30 mouse cellular contexts compared by ENCODE assay signal in genomic region chr10:77298621-77299020, GRCm38 (mm10). TPM values are rescaled to one million over a fixed set of nuclear protein-coding genes. Genes with fewer than 3 reads are reported as not detected.
DNase-seq lines count a peak whose midpoint lies in the region; ATAC-seq and TF ChIP-seq lines count a peak whose summit lies in the region.
"Had no signal": no experiment of that assay in that cellular context is flagged by ENCODE, and none has a peak within 500 bp of the region (broad histone marks: within the 10 kb centered on the region; RNA-seq: fewer than 3 reads in every experiment).

No protein-coding gene starts in this region.

- TF ChIP-seq EP300 in liver, postnatal 0 days (IDR thresholded peaks at IDR 0.05; ENCODE audit: low read depth) = no peak

- no peaks in the 10 kb centered on the region for H3K4me1 ChIP-seq in liver, postnatal 0 days (ENCODE audit: insufficient read depth)
- H3K4me1 ChIP-seq in liver, embryonic 15.5 days (replicated peaks) = peaks cover 46% of the 10 kb centered on the region
- H3K4me1 ChIP-seq in forebrain, postnatal 0 days (ENCODE audit: insufficient read depth) = no peaks in the 10 kb centered on the region
- H3K4me1 ChIP-seq: forebrain, embryonic 10.5 days; heart, embryonic 15.5 days; intestine, embryonic 15.5 days; limb, embryonic 15.5 days; lung, embryonic 15.5 days; midbrain, embryonic 12.5 days; neural tube, embryonic 12.5 days had no signal

- TF ChIP-seq CTCF in liver, postnatal 0 days (IDR thresholded peaks at IDR 0.05; ENCODE audit: low read depth) = no peak
- no peak for TF ChIP-seq CTCF in forebrain, postnatal 0 days (IDR thresholded peaks at IDR 0.05; ENCODE audit: low read depth)

- DNase-seq in liver = peak; percentile 67
- no peak for DNase-seq in liver, postnatal 0 days
- no peak for DNase-seq in adrenal gland, postnatal 36 days
- no peak for DNase-seq in thymus, postnatal 10 days (ENCODE audit: low spot score in 2 of 2)
- no peak for DNase-seq in forebrain, postnatal 0 days
- DNase-seq: adrenal gland, postnatal 14 days; cerebellum, adult 8-10 months; gastrocnemius, postnatal 14 days; heart, adult 11 months; kidney, adult 2 months; kidney, postnatal 10 days; layer of hippocampus, postnatal 36 days; left cerebral cortex, postnatal 4 days; right cerebral cortex, adult 18-20 months; right cerebral cortex, postnatal 4 days; thymus, postnatal 14 days had no signal

- H3K4me3 ChIP-seq in liver, postnatal 0 days (ENCODE audit: low read depth, low read length) = no peak overlapping the region
- H3K4me3 ChIP-seq in liver, embryonic 15.5 days (replicated peaks) = no peak overlapping the region
- H3K4me3 ChIP-seq in forebrain, postnatal 0 days (ENCODE audit: low read depth, low read length) = no peak overlapping the region
- H3K4me3 ChIP-seq: forebrain, embryonic 10.5 days; heart, embryonic 10.5 days; heart, embryonic 15.5 days; intestine, embryonic 15.5 days; limb, embryonic 15.5 days; lung, embryonic 15.5 days; midbrain, embryonic 12.5 days; myocyte; neural tube, embryonic 12.5 days had no signal

- no peak overlapping the region for H3K9ac ChIP-seq in liver, postnatal 0 days (replicated peaks)
- no peak overlapping the region for H3K9ac ChIP-seq in liver, embryonic 15.5 days
- H3K9ac ChIP-seq in forebrain, postnatal 0 days = no peak overlapping the region
- H3K9ac ChIP-seq: heart, embryonic 15.5 days; intestine, embryonic 15.5 days; limb, embryonic 15.5 days; lung, embryonic 15.5 days; midbrain, embryonic 12.5 days; neural tube, embryonic 12.5 days had no signal

- no peaks in the 10 kb centered on the region for H3K27me3 ChIP-seq in liver, postnatal 0 days (ENCODE audit: insufficient read depth, low read length)
- H3K27me3 ChIP-seq in liver, embryonic 15.5 days = no peaks in the 10 kb centered on the region
- no peaks in the 10 kb centered on the region for H3K27me3 ChIP-seq in forebrain, postnatal 0 days (ENCODE audit: insufficient read depth, low read length)
- H3K27me3 ChIP-seq: heart, embryonic 15.5 days; intestine, embryonic 15.5 days; limb, embryonic 15.5 days; lung, embryonic 15.5 days; midbrain, embryonic 12.5 days; neural tube, embryonic 12.5 days; Patski had no signal

- no peak overlapping the region for H3K4me2 ChIP-seq in liver, postnatal 0 days (ENCODE audit: low read depth, low read length)
- peak overlapping the region; percentile 10; the same call in 1 of the 2 replicates for H3K4me2 ChIP-seq in liver, embryonic 15.5 days
- H3K4me2 ChIP-seq in forebrain, postnatal 0 days (ENCODE audit: low read depth) = no peak overlapping the region
- H3K4me2 ChIP-seq: heart, embryonic 15.5 days; intestine, embryonic 15.5 days; limb, embryonic 15.5 days; lung, embryonic 15.5 days; midbrain, embryonic 12.5 days; neural tube, embryonic 12.5 days had no signal

- H3K9me3 ChIP-seq in liver, postnatal 0 days (ENCODE audit: low read length) = no peaks in the 10 kb centered on the region
- no peaks in the 10 kb centered on the region for H3K9me3 ChIP-seq in liver, embryonic 15.5 days (replicated peaks)
- no peaks in the 10 kb centered on the region for H3K9me3 ChIP-seq in forebrain, postnatal 0 days (ENCODE audit: low read length)
- H3K9me3 ChIP-seq: forebrain, embryonic 10.5 days; G1E; heart, embryonic 10.5 days; heart, embryonic 15.5 days; intestine, embryonic 15.5 days; limb, embryonic 15.5 days; lung, embryonic 15.5 days; midbrain, embryonic 12.5 days; neural tube, embryonic 12.5 days had no signal

- ATAC-seq in liver, postnatal 0 days = no peak
- peak; percentile 72 for ATAC-seq in erythroid progenitor cell, adult 5-6 weeks (replicated peaks; ENCODE audit: low FRiP score, poor library complexity, severe bottlenecking)
- peak; percentile 75 for ATAC-seq in liver, embryonic 15.5 days (ENCODE audit: insufficient read depth)
- no peak for ATAC-seq in forebrain, postnatal 0 days
- ATAC-seq: hindbrain, embryonic 16.5 days; intestine, embryonic 15.5 days; Patski had no signal

- H3K27ac ChIP-seq in liver, postnatal 0 days (ENCODE audit: low read depth) = no peak overlapping the region
- peak overlapping the region; percentile 72; the same call in 1 of the 2 replicates for H3K27ac ChIP-seq in liver, embryonic 15.5 days (replicated peaks)
- no peak overlapping the region for H3K27ac ChIP-seq in forebrain, postnatal 0 days (ENCODE audit: low read depth, low read length)
- H3K27ac ChIP-seq: forebrain, embryonic 10.5 days; heart, embryonic 10.5 days; heart, embryonic 15.5 days; intestine, embryonic 15.5 days; limb, embryonic 15.5 days; lung, embryonic 15.5 days; midbrain, embryonic 12.5 days; neural tube, embryonic 12.5 days had no signal

- no peaks in the 10 kb centered on the region for H3K36me3 ChIP-seq in liver, postnatal 0 days (replicated peaks; ENCODE audit: insufficient read depth, low read length)
- H3K36me3 ChIP-seq in liver, embryonic 15.5 days (replicated peaks) = no peaks in the 10 kb centered on the region
- peaks cover 27% of the 10 kb centered on the region for H3K36me3 ChIP-seq in forebrain, postnatal 0 days (ENCODE audit: insufficient read depth)
- H3K36me3 ChIP-seq: G1E; intestine, embryonic 15.5 days had no signal

- 64% methylated on average over 8 of the region's 8 CpGs for WGBS in liver, postnatal 0 days (ENCODE audit: insufficient replicate concordance)
- WGBS in liver, embryonic 15.5 days (ENCODE audit: insufficient replicate concordance) = 22% methylated on average over 8 of the region's 8 CpGs
- 85% methylated on average over 8 of the region's 8 CpGs for WGBS in forebrain, postnatal 0 days

RNA-seq across cellular contexts. Expression of gene Pofut2, which starts 39.6 kb away (rescaled TPM):
- 16.4 and 17.2 TPM in 2 replicates for polyA plus RNA-seq in liver, postnatal 0 days (2015; fragmentation: Nextera tagmentation; extraction: Ambion mirVana)
- 5.9 and 16.2 TPM in 2 replicates for total RNA-seq in erythroid progenitor cell, adult 5-6 weeks (2015; ENCODE audit: low replicate concordance)
- 9.7 and 10.7 TPM in 2 replicates for total RNA-seq in erythroid progenitor cell, adult 5-6 weeks (2017; ENCODE audit: low replicate concordance)
- polyA plus RNA-seq in liver, embryonic 15.5 days (2015; fragmentation: Nextera tagmentation; extraction: Ambion mirVana) = 23.8 and 27.2 TPM in 2 replicates
- total RNA-seq in adrenal gland, postnatal 36 days (2021) = 100 to 1,000 TPM in 1 of 2 experiments, 10 to 100 TPM in 1; 69.1 to 108 TPM
- 36.5 and 39.0 TPM in 2 replicates for total RNA-seq in forebrain, postnatal 0 days (2014; rRNA removed)
- 34.3 and 38.3 TPM in 2 replicates for polyA plus RNA-seq in forebrain, postnatal 0 days (2015; fragmentation: Nextera tagmentation; extraction: Ambion mirVana)

Comparison
In these comparisons a context has a peak if more than half of its experiments do, and no peak if none do; other contexts are left out.
1. ATAC-seq: peak in erythroid progenitor cell, adult 5-6 weeks (single experiment) and liver, embryonic 15.5 days (single experiment); none in liver, postnatal 0 days (single experiment) and forebrain, postnatal 0 days (single experiment).